Mouse (Mus musculus): ENCODE results near the gene Taf3. TPM values are rescaled to one million over a fixed set of nuclear protein-coding genes. Genes with fewer than 3 reads are reported as not detected.

Gene Taf3
- polyA plus RNA-seq, 1 experiment, result 2.7 TPM

- Histone ChIP-seq H3K4me1 (ENCODE audit: control insufficient read depth) (peaks cover 4% of the 10 kb centered on the region; the same call in 1 of the 2 replicates), H3K27me3 (ENCODE audit: control insufficient read depth) (no peaks in the 10 kb centered on the region), H3K36me3 (ENCODE audit: control insufficient read depth) (no peaks in the 10 kb centered on the region), H3K9me3 (ENCODE audit: control insufficient read depth, low read length) (no peaks in the 10 kb centered on the region), H3K4me3 (replicated peaks) (no peak overlapping the region)
- TF ChIP-seq TAL1 (IDR thresholded peaks at IDR 0.05; ENCODE audit: low read length) (no peak), GATA1 (IDR thresholded peaks at IDR 0.05; ENCODE audit: low read length) (no peak)
Measured at GRCm38 (mm10) chr2:9970579-9970978, 77.8 kb downstream of the Taf3 start.

DNA sequence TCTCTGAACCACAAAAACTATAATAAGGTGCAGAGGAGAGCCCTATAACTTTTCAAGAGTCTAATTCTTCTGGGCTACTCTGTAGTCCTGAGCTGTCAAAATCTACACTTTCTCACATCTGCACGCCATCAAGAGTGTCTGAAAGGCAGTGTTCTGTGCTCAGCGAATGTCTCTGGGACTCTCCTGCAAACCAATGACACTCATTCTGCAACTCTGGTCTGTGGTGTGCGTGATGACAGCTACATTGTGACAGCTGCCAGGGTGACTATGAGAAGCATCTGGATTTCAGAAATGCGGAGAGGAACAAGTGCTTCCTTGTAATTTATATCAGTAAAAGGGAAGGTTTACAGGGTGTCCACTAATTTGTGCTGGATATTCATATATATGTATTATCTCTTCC is 78.2 kb downstream of the Taf3 start:
- Histone ChIP-seq H3K4me3 (replicated peaks) (no peak overlapping the region), H3K9me3 (ENCODE audit: control insufficient read depth, low read length) (no peaks in the 10 kb centered on the region), H3K4me1 (ENCODE audit: control insufficient read depth) (peaks cover 7% of the 10 kb centered on the region), H3K36me3 (ENCODE audit: control insufficient read depth) (no peaks in the 10 kb centered on the region), H3K27me3 (ENCODE audit: control insufficient read depth) (no peaks in the 10 kb centered on the region)
- TF ChIP-seq TAL1 (IDR thresholded peaks at IDR 0.05; ENCODE audit: low read length), result no peak
- TF ChIP-seq GATA1 (IDR thresholded peaks at IDR 0.05; ENCODE audit: low read length), result no peak

DNA sequence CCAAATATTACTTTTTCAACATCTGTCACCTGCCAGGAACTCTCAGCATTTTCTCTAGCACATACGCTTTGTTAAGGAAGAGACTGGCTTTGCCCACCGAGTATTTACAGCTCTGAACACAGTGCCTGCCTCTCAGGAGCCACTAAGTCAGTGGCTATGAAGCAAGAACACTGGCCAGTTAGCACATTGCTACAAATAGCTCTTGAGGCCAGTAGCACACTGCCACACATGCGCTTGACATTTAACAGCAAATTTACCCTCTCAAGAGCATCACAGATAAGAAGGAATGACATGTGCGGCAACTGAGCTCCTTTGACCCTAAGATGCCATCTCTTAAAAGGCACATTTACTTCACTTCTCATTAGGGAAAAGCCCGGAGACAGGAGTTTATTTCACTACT is 78.7 kb downstream of the Taf3 start:
- Histone ChIP-seq H3K9me3 (ENCODE audit: control insufficient read depth, low read length) (no peaks in the 10 kb centered on the region), H3K4me3 (replicated peaks) (no peak overlapping the region), H3K36me3 (ENCODE audit: control insufficient read depth) (no peaks in the 10 kb centered on the region), H3K27me3 (ENCODE audit: control insufficient read depth) (no peaks in the 10 kb centered on the region), H3K4me1 (ENCODE audit: control insufficient read depth) (peaks cover 7% of the 10 kb centered on the region)
- TF ChIP-seq GATA1 (IDR thresholded peaks at IDR 0.05; ENCODE audit: low read length), result no peak
- TF ChIP-seq TAL1 (IDR thresholded peaks at IDR 0.05; ENCODE audit: low read length), result no peak

GRCm38 (mm10) chr2:9966634-9967033 is 81.8 kb downstream of the Taf3 start:
- Histone ChIP-seq H3K4me3 (replicated peaks) (no peak overlapping the region), H3K4me1 (ENCODE audit: control insufficient read depth) (peaks cover 7% of the 10 kb centered on the region), H3K36me3 (ENCODE audit: control insufficient read depth) (no peaks in the 10 kb centered on the region), H3K27me3 (ENCODE audit: control insufficient read depth) (no peaks in the 10 kb centered on the region), H3K9me3 (ENCODE audit: control insufficient read depth, low read length) (no peaks in the 10 kb centered on the region)
- no peak for TF ChIP-seq GATA1 (IDR thresholded peaks at IDR 0.05; ENCODE audit: low read length)
- TF ChIP-seq TAL1 (IDR thresholded peaks at IDR 0.05; ENCODE audit: low read length), result no peak

DNA sequence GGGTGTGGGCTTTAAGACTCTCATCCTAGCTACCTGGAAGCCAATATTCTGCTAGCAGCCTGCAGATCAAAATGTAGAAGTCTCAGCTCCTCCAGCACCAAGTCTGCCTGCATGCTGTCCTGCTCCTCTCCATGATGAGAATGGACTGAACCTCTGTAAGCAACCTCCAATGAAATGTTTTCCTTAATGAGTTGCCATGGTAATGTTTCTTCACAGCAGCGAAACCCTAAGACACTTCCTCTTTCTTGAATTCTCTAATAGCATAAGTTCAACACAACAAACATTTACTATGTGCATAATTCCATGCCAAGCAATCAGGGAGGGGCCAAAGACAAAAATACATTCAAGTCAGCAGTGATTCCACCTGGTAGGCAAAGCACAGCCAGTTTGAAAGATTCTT is 82.8 kb downstream of the Taf3 start:
- Histone ChIP-seq H3K4me3 (replicated peaks) (no peak overlapping the region), H3K36me3 (ENCODE audit: control insufficient read depth) (no peaks in the 10 kb centered on the region), H3K27me3 (ENCODE audit: control insufficient read depth) (no peaks in the 10 kb centered on the region), H3K4me1 (ENCODE audit: control insufficient read depth) (peaks cover 7% of the 10 kb centered on the region), H3K9me3 (ENCODE audit: control insufficient read depth, low read length) (no peaks in the 10 kb centered on the region)
- TF ChIP-seq TAL1 (IDR thresholded peaks at IDR 0.05; ENCODE audit: low read length), result no peak
- TF ChIP-seq GATA1 (IDR thresholded peaks at IDR 0.05; ENCODE audit: low read length), result no peak

- H3K36me3 ChIP-seq (ENCODE audit: control insufficient read depth), result no peaks in the 10 kb centered on the region
- no peak overlapping the region for H3K4me3 ChIP-seq (replicated peaks)
- H3K27me3 ChIP-seq (ENCODE audit: control insufficient read depth), result no peaks in the 10 kb centered on the region
- peaks cover 7% of the 10 kb centered on the region for H3K4me1 ChIP-seq (ENCODE audit: control insufficient read depth)
- no peaks in the 10 kb centered on the region for H3K9me3 ChIP-seq (ENCODE audit: control insufficient read depth, low read length)
- no peak for TF ChIP-seq TAL1 (IDR thresholded peaks at IDR 0.05; ENCODE audit: low read length)
- no peak for TF ChIP-seq GATA1 (IDR thresholded peaks at IDR 0.05; ENCODE audit: low read length)
Measured at GRCm38 (mm10) chr2:9962871-9963270, 85.5 kb downstream of the Taf3 start.

- Histone ChIP-seq H3K9me3 (ENCODE audit: control insufficient read depth, low read length) (no peaks in the 10 kb centered on the region), H3K36me3 (ENCODE audit: control insufficient read depth) (no peaks in the 10 kb centered on the region), H3K4me3 (replicated peaks) (no peak overlapping the region), H3K27me3 (ENCODE audit: control insufficient read depth) (no peaks in the 10 kb centered on the region), H3K4me1 (ENCODE audit: control insufficient read depth) (peaks cover 7% of the 10 kb centered on the region)
- TF ChIP-seq TAL1 (IDR thresholded peaks at IDR 0.05; ENCODE audit: low read length), result no peak
- TF ChIP-seq GATA1 (IDR thresholded peaks at IDR 0.05; ENCODE audit: low read length), result no peak
Measured at GRCm38 (mm10) chr2:9961708-9962107, 86.7 kb downstream of the Taf3 start.

GRCm38 (mm10) chr2:9958011-9958410 is 90.4 kb downstream of the Taf3 start:
- TF ChIP-seq GATA1 (IDR thresholded peaks at IDR 0.05; ENCODE audit: low read length), result no peak
- TF ChIP-seq TAL1 (IDR thresholded peaks at IDR 0.05; ENCODE audit: low read length), result no peak
- Histone ChIP-seq H3K4me3 (replicated peaks) (no peak overlapping the region), H3K27me3 (ENCODE audit: control insufficient read depth) (no peaks in the 10 kb centered on the region), H3K9me3 (ENCODE audit: control insufficient read depth, low read length) (no peaks in the 10 kb centered on the region), H3K36me3 (ENCODE audit: control insufficient read depth) (no peaks in the 10 kb centered on the region), H3K4me1 (ENCODE audit: control insufficient read depth) (peaks cover 7% of the 10 kb centered on the region)

DNA sequence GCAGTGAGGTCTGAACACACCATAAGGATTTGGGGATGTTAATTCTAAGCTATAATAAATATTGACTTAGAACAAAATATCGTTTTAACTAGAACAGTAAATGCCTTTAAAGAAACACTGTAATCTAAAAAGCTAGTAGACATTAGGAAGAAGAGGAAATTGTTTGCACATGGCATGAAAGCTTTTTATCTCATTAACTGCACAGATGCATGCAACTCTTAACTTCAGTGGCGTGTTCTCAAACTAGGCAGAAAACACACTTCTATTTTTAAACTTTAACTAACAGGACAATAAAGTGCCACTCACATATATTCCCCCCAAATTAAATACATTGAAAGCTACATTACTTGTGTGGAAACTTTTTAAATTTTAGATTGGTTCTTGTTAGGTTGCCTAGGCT is 91.8 kb downstream of the Taf3 start:
- Histone ChIP-seq H3K4me3 (replicated peaks) (no peak overlapping the region), H3K4me1 (ENCODE audit: control insufficient read depth) (peaks cover 7% of the 10 kb centered on the region), H3K27me3 (ENCODE audit: control insufficient read depth) (no peaks in the 10 kb centered on the region), H3K36me3 (ENCODE audit: control insufficient read depth) (peaks cover 12% of the 10 kb centered on the region), H3K9me3 (ENCODE audit: control insufficient read depth, low read length) (no peaks in the 10 kb centered on the region)
- TF ChIP-seq GATA1 (IDR thresholded peaks at IDR 0.05; ENCODE audit: low read length) (no peak), TAL1 (IDR thresholded peaks at IDR 0.05; ENCODE audit: low read length) (no peak)
